Mouse (Mus musculus): Measurements from ENCODE around the gene Ms4a3. TPM values are rescaled to one million over a fixed set of nuclear protein-coding genes. Genes with fewer than 3 reads are reported as not detected.

Gene Ms4a3
- total and polyA plus RNA-seq, 3 experiments, result 0.34 to 0.63 (median 0.51) TPM

DNA sequence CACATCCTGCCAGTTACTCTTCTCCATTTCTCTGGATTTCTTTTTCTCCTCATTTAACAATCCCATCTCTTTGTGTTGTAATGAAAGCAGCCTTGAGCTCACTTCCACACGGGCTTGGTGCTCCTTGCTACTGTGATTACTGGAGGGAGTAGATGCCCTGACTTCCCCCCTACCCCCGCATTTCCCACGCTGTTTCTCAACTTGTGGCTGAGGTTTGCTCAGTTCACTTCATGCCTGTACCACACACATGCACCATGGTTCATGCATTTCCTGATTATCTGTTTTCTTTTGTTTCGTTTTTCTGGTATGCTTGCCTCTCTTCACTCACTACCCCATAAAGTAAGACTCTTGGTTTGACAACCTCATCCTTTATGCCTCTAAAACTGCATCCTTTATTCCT, 51.4 kb downstream of the Ms4a3 start:
- Histone ChIP-seq H3K79me2 (replicated peaks; ENCODE audit: control insufficient read depth, extremely low read depth, insufficient read depth, poor library complexity, severe bottlenecking) (no peaks in the 10 kb centered on the region), H3K36me3 (replicated peaks in 1 of 2; ENCODE audit: control insufficient read depth in 1 of 2, insufficient read depth in 1 of 2, low read length in 1 of 2) (no peaks in the 10 kb centered on the region), H3K27ac (ENCODE audit: insufficient read depth, low read depth) (no peak overlapping the region), H3K27me3 (replicated peaks) (no peaks in the 10 kb centered on the region), H3K9ac (ENCODE audit: insufficient read depth, low read depth) (no peak overlapping the region), H3K9me3 (replicated peaks; ENCODE audit: low read length) (peaks cover 6% of the 10 kb centered on the region), H3K4me1 (ENCODE audit: control insufficient read depth in 1 of 2, insufficient read depth in 2 of 2) (no peaks in the 10 kb centered on the region), H3K4me2 (ENCODE audit: insufficient read depth, low read depth, poor library complexity, severe bottlenecking) (no peak overlapping the region), H3K4me3 (replicated peaks in 1 of 3; ENCODE audit: low read depth in 2 of 3, low read length in 2 of 3, poor library complexity in 1 of 3) (no peak overlapping the region)
- no peak for TF ChIP-seq USF2 (conservative IDR thresholded peaks at IDR 0.05; ENCODE audit: low read depth, low read length)
- no peak for TF ChIP-seq MAX (IDR thresholded peaks at IDR 0.05; ENCODE audit: low read length)
- TF ChIP-seq TCF12 (IDR thresholded peaks at IDR 0.05; ENCODE audit: low read depth, low read length), result no peak
- no peak for TF ChIP-seq SMC3 (IDR thresholded peaks at IDR 0.05; ENCODE audit: low read depth, low read length)
- TF ChIP-seq JUN (IDR thresholded peaks at IDR 0.05; ENCODE audit: insufficient read depth, low read depth, low read length), result no peak
- TF ChIP-seq MAFK (IDR thresholded peaks at IDR 0.05; ENCODE audit: insufficient replicate concordance, low read length), result no peak
- no peak for TF ChIP-seq ZKSCAN1 (IDR thresholded peaks at IDR 0.05; ENCODE audit: borderline replicate concordance, low read depth, low read length)
- no peak for TF ChIP-seq RCOR1 (conservative IDR thresholded peaks at IDR 0.05; ENCODE audit: low read depth, low read length)
- TF ChIP-seq SIN3A (IDR thresholded peaks at IDR 0.05; ENCODE audit: low read length), result no peak
- no peak for TF ChIP-seq USF1 (IDR thresholded peaks at IDR 0.05; ENCODE audit: low read depth, low read length)
- TF ChIP-seq MXI1 (IDR thresholded peaks at IDR 0.05; ENCODE audit: low read depth, low read length), result no peak
- TF ChIP-seq GABPA (IDR thresholded peaks at IDR 0.05; ENCODE audit: insufficient replicate concordance, low read depth, low read length), result no peak
- in situ Hi-C loops (cut with MboI; ENCODE audit: low pct_ligation_motif_present, low pct_unique_long_range_greater_than_20kb, low sequenced_read_pairs) (no loop called here), dilution Hi-C loops (cut with MboI; ENCODE audit: extremely low pct_ligation_motif_present, extremely low pct_unique_long_range_greater_than_20kb, low sequenced_read_pairs) (no loop called here)
- DNase-seq (ENCODE audit: extremely low read depth), result no peak

Other genes with a start within 250 kb of the Ms4a3 start
- gene Ms4a4c, start 236.1 kb downstream of the Ms4a3 start, total RNA-seq (2012; rRNA removed), result 0.08 and 0.38 TPM in 2 replicates
- gene Ms4a4c, start 236.1 kb downstream of the Ms4a3 start, total RNA-seq (2014; rRNA removed), result 0.54 and 2.5 TPM in 2 replicates
- 0.59 and 0.60 TPM in 2 replicates for gene Ms4a4c, start 236.1 kb downstream of the Ms4a3 start, polyA plus RNA-seq (2012; ENCODE audit: insufficient read length, low read depth)
- gene Ms4a4b, start 197.3 kb downstream of the Ms4a3 start, total RNA-seq (2012; rRNA removed), result not detected in 2 replicates
- not detected in 2 replicates for gene Ms4a4b, start 197.3 kb downstream of the Ms4a3 start, total RNA-seq (2014; rRNA removed)
- gene Ms4a4b, start 197.3 kb downstream of the Ms4a3 start, polyA plus RNA-seq (2012; ENCODE audit: insufficient read length, low read depth), result not detected in 2 replicates
- 3.5 and 5.0 TPM in 2 replicates for gene Ms4a6c, start 171.5 kb downstream of the Ms4a3 start, total RNA-seq (2012; rRNA removed)
- 20.0 and 22.2 TPM in 2 replicates for gene Ms4a6c, start 171.5 kb downstream of the Ms4a3 start, total RNA-seq (2014; rRNA removed)
- gene Ms4a6c, start 171.5 kb downstream of the Ms4a3 start, polyA plus RNA-seq (2012; ENCODE audit: insufficient read length, low read depth), result 14.3 and 19.6 TPM in 2 replicates
- gene Gm8369, start 154.9 kb downstream of the Ms4a3 start, total RNA-seq (2012; rRNA removed), result 1.7 and 2.0 TPM in 2 replicates
- gene Gm8369, start 154.9 kb downstream of the Ms4a3 start, total RNA-seq (2014; rRNA removed), result 4.3 and 5.2 TPM in 2 replicates
- 0.68 and 1.2 TPM in 2 replicates for gene Gm8369, start 154.9 kb downstream of the Ms4a3 start, polyA plus RNA-seq (2012; ENCODE audit: insufficient read length, low read depth)
- gene Ms4a6b, start 124.3 kb downstream of the Ms4a3 start, total RNA-seq (2012; rRNA removed), result 0.55 and 0.76 TPM in 2 replicates
- gene Ms4a6b, start 124.3 kb downstream of the Ms4a3 start, total RNA-seq (2014; rRNA removed), result 1.9 and 2.6 TPM in 2 replicates
- 0.93 and 1.6 TPM in 2 replicates for gene Ms4a6b, start 124.3 kb downstream of the Ms4a3 start, polyA plus RNA-seq (2012; ENCODE audit: insufficient read length, low read depth)
- gene Ms4a4d, start 104.0 kb downstream of the Ms4a3 start, total RNA-seq (2012; rRNA removed), result not detected in 2 replicates
- not detected in 2 replicates for gene Ms4a4d, start 104.0 kb downstream of the Ms4a3 start, total RNA-seq (2014; rRNA removed)
- not detected in 2 replicates for gene Ms4a4d, start 104.0 kb downstream of the Ms4a3 start, polyA plus RNA-seq (2012; ENCODE audit: insufficient read length, low read depth)
- 2.3 and 2.7 TPM in 2 replicates for gene Ms4a6d, start 36.0 kb downstream of the Ms4a3 start, total RNA-seq (2012; rRNA removed)
- gene Ms4a6d, start 36.0 kb downstream of the Ms4a3 start, total RNA-seq (2014; rRNA removed), result 3.3 and 5.4 TPM in 2 replicates
- 2.7 and 2.8 TPM in 2 replicates for gene Ms4a6d, start 36.0 kb downstream of the Ms4a3 start, polyA plus RNA-seq (2012; ENCODE audit: insufficient read length, low read depth)
- gene Ms4a2, start 17.1 kb downstream of the Ms4a3 start, total RNA-seq (2012; rRNA removed), result 0.21 TPM in 2 replicates
- gene Ms4a2, start 17.1 kb downstream of the Ms4a3 start, total RNA-seq (2014; rRNA removed), result 0.39 and 0.73 TPM in 2 replicates
- gene Ms4a2, start 17.1 kb downstream of the Ms4a3 start, polyA plus RNA-seq (2012; ENCODE audit: insufficient read length, low read depth), result 0.18 and 0.53 TPM in 2 replicates
- gene Oosp2, start 19.7 kb upstream of the Ms4a3 start, total RNA-seq (2012; rRNA removed), result 2.6 and 2.7 TPM in 2 replicates
- gene Oosp2, start 19.7 kb upstream of the Ms4a3 start, total RNA-seq (2014; rRNA removed), result 8.1 and 14.1 TPM in 2 replicates
- gene Oosp2, start 19.7 kb upstream of the Ms4a3 start, polyA plus RNA-seq (2012; ENCODE audit: insufficient read length, low read depth), result 5.1 and 5.2 TPM in 2 replicates
- 43.9 and 49.5 TPM in 2 replicates for gene Oosp1, start 50.3 kb upstream of the Ms4a3 start, total RNA-seq (2012; rRNA removed)
- 116 and 125 TPM in 2 replicates for gene Oosp1, start 50.3 kb upstream of the Ms4a3 start, total RNA-seq (2014; rRNA removed)
- gene Oosp1, start 50.3 kb upstream of the Ms4a3 start, polyA plus RNA-seq (2012; ENCODE audit: insufficient read length, low read depth), result 45.9 and 58.6 TPM in 2 replicates
- gene Oosp3, start 56.2 kb upstream of the Ms4a3 start, total RNA-seq (2012; rRNA removed), result not detected in 2 replicates
- gene Oosp3, start 56.2 kb upstream of the Ms4a3 start, total RNA-seq (2014; rRNA removed), result not detected in 2 replicates
- not detected in 2 replicates for gene Oosp3, start 56.2 kb upstream of the Ms4a3 start, polyA plus RNA-seq (2012; ENCODE audit: insufficient read length, low read depth)
- gene Gif, start 106.7 kb upstream of the Ms4a3 start, total RNA-seq (2012; rRNA removed), result 0.08 and 0.21 TPM in 2 replicates
- gene Gif, start 106.7 kb upstream of the Ms4a3 start, total RNA-seq (2014; rRNA removed), result 0.20 and 0.28 TPM in 2 replicates
- gene Gif, start 106.7 kb upstream of the Ms4a3 start, polyA plus RNA-seq (2012; ENCODE audit: insufficient read length, low read depth), result 0.24 and 0.26 TPM in 2 replicates
- 61.8 and 70.5 TPM in 2 replicates for gene Mrpl16, start 129.5 kb upstream of the Ms4a3 start, total RNA-seq (2012; rRNA removed)
- gene Mrpl16, start 129.5 kb upstream of the Ms4a3 start, total RNA-seq (2014; rRNA removed), result 74.7 and 77.3 TPM in 2 replicates
- 72.8 and 79.1 TPM in 2 replicates for gene Mrpl16, start 129.5 kb upstream of the Ms4a3 start, polyA plus RNA-seq (2012; ENCODE audit: insufficient read length, low read depth)
- 0.84 and 1.4 TPM in 2 replicates for gene Stx3, start 178.6 kb upstream of the Ms4a3 start, total RNA-seq (2012; rRNA removed)
- gene Stx3, start 178.6 kb upstream of the Ms4a3 start, total RNA-seq (2014; rRNA removed), result 0.16 TPM in 1 of 2 replicates, not detected in the other
- gene Stx3, start 178.6 kb upstream of the Ms4a3 start, polyA plus RNA-seq (2012; ENCODE audit: insufficient read length, low read depth), result 4.7 and 5.0 TPM in 2 replicates
- not detected in 2 replicates for gene Olfr1417, start 198.4 kb upstream of the Ms4a3 start, total RNA-seq (2012; rRNA removed)
- gene Olfr1417, start 198.4 kb upstream of the Ms4a3 start, total RNA-seq (2014; rRNA removed), result not detected in 2 replicates
- gene Olfr1417, start 198.4 kb upstream of the Ms4a3 start, polyA plus RNA-seq (2012; ENCODE audit: insufficient read length, low read depth), result not detected in 2 replicates
- gene Olfr1418, start 220.2 kb upstream of the Ms4a3 start, total RNA-seq (2012; rRNA removed), result not detected in 2 replicates
- not detected in 2 replicates for gene Olfr1418, start 220.2 kb upstream of the Ms4a3 start, total RNA-seq (2014; rRNA removed)
- not detected in 2 replicates for gene Olfr1418, start 220.2 kb upstream of the Ms4a3 start, polyA plus RNA-seq (2012; ENCODE audit: insufficient read length, low read depth)
- not detected in 2 replicates for gene Olfr1419, start 234.3 kb upstream of the Ms4a3 start, total RNA-seq (2012; rRNA removed)
- not detected in 2 replicates for gene Olfr1419, start 234.3 kb upstream of the Ms4a3 start, total RNA-seq (2014; rRNA removed)
- not detected in 2 replicates for gene Olfr1419, start 234.3 kb upstream of the Ms4a3 start, polyA plus RNA-seq (2012; ENCODE audit: insufficient read length, low read depth)
- gene Olfr1420, start 245.7 kb upstream of the Ms4a3 start, total RNA-seq (2012; rRNA removed), result not detected in 2 replicates
- not detected in 2 replicates for gene Olfr1420, start 245.7 kb upstream of the Ms4a3 start, total RNA-seq (2014; rRNA removed)
- gene Olfr1420, start 245.7 kb upstream of the Ms4a3 start, polyA plus RNA-seq (2012; ENCODE audit: insufficient read length, low read depth), result not detected in 2 replicates